Mouse (Mus musculus) megakaryocyte, adult 5-6 weeks (primary cell): ENCODE measurements around the gene Lsm2. TPM values are rescaled to one million over a fixed set of nuclear protein-coding genes. Genes with fewer than 3 reads are reported as not detected.
"Not testable (repeated sequence)": the region's sequence is repeated elsewhere in the genome, so short reads cannot be mapped to it uniquely, and the experiment has no call there.

Source experiments
- ATAC-seq: 2 replicates; pipeline ENCODE4 v1.8.0; 2016; ENCODE audit warnings: mild to moderate bottlenecking, inconsistent platforms; ENCODE audit not compliant: poor library complexity, severe bottlenecking
- total RNA-seq, 2 experiments: library from RNA; stranded (forward) in 1 of 2; stranded (reverse) in 1 of 2; fragments of 153-499, 151-499 nt in 1 of 2; fragments of 221-1000, 200-1000 nt in 1 of 2; gene quantifications; 2 replicates each; pipeline versions ENCODE4 v1.2.3 to v1.2.4; 2015 to 2017

The Lsm2 gene
- total RNA-seq, 2 experiments from 2014 or later = 13.2 to 85.8 TPM

- ATAC-seq = no peak
Observed at GRCm38 (mm10) chr17:34980655-34981054, 1.0 kb upstream of the Lsm2 start.

DNA sequence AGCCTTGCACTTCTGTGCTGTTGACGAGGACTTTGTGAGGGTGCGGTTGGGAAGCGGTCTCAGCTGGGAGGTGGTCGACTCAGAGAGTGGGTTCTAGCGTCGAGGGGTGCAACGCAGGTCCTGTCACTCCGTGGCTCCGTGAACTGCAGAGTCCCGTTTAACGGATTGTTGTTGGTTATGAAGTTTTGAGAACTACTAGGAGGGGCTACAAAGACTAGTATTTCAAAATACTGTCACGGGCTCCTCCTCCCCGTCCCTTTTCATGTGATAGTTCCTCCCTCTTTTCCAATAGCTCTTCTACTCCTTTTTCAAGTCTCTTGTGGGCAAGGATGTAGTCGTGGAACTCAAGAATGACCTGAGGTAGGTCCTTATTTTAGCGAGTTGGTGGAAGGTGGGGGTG, 666 bp downstream of the Lsm2 start:
- ATAC-seq = peak; percentile 16

- 0 out of 2 replicates have a peak, but pooled peaks have one; percentile 29 for ATAC-seq
Observed at GRCm38 (mm10) chr17:34984218-34984617, 2.6 kb downstream of the Lsm2 start.

DNA sequence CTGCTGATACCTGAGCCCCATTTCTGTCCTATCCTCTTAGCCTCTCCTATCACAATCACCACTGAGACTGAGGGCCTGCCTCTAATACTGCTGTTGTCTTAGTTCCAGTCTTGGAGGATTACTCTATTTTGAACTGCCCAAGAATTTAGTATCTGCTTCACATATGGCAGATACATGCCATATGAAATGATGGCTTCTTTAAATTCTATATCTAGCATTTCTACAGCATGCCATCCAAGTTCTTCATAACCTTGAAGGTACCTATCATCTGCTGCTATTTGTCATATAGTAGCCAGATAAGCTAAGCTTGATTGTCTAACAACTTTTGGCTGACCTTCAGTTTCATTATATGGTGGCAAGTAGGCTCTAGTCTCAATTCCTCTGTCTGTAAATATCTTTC, 13.1 kb downstream of the Lsm2 start:
- no peak for ATAC-seq

- not testable (repeated sequence) for ATAC-seq
Observed at GRCm38 (mm10) chr17:34995192-34995591, 13.5 kb downstream of the Lsm2 start.

DNA sequence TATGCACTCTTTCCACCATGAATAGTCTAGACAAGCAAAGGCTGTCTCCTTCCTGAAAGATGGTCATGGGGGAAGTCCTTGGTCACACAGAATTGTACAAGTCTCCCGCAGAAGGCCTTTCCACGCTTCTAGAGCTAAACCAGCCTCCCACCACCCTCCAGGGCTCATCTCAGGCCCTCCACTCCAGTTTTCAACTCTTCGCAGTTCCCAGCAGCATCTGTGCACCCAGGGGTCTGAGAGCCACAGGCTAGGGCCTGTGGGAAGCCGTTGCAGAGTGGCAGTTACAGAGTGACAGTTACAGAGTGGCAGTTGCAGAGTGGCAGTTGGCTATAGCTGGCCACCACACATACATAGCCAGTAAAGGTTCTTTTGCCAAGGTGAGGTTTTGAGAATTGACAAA, 14.3 kb downstream of the Lsm2 start:
- ATAC-seq = not testable (repeated sequence)

DNA sequence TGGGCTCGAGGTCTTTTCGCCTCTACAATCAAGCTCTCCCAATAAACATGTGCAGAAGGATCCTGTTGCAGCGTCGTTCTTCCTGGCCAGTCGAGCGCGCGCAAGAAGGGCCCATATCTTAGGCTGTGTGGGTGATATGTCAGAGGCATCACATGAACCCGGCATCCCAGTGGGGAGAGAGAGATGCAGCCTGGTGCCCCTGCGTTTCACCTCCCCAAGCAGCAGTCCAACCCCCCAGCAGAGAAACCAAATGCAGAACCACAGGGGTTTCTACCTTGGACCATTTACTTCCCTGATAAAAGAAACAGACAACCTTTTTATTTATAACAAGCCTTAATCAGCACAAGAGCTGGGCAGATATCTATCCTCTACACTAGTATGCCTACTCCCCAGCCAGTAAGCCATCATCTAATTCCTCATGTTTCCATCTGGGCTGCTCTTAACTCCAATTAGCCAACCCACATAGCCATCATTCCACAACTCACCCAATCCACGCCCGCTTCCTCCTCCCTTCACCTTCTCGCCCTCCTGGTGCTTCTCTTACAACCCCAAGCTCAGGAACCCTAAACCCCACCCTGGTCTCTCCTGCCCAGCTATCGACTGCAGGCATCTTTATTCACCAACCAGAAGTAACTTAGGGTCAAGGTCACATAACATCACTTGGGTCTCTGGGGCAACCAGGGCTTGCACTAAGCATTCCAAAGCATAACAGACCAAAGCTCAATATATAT, 14.9 kb downstream of the Lsm2 start:
- ATAC-seq = no peak

GRCm38 (mm10) chr17:34997142-34997483, 15.5 kb downstream of the Lsm2 start:
- no peak for ATAC-seq

GRCm38 (mm10) chr17:34998526-34999430, 17.1 kb downstream of the Lsm2 start:
- ATAC-seq = no peak

DNA sequence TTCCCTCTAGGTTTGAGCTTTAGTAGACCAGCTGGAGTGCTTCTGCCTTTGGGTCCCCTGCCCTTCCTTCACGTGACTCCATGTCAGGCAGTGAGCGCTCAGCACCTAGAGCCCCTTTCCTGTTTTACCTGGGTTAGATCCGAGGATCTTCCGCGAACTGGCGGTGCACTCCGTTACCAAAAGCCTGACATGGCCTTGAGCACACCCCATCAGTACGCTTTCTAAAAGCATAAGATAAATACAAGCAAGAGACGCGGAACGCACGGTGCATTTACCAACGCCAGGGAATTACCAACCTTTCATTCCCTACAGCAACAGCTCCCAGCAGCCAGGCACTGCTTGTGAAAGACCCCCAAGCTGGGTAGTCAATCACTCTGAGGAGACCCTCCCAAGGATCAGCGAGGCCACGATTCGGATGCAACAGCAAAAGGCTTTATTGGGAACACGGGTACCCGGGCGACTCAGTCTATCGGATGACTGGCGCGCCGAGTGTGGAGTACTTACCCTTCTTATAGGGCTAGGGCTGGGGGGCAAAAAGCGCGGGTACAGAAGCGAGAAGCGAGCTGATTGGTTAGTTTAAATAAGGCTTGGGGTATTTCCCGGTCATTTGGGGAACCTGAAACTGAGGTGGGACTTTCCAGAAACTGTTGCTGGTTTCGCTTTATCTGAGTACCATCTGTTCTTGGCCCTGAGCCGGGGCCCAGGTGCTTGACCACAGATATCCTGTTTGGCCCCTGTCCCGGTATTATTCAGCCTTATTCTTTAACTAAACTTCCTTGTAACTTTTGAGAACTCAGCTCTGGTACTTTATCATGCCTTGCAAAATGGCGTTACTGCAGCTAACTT, 18.4 kb downstream of the Lsm2 start:
- peak; percentile 25 for ATAC-seq

GRCm38 (mm10) chr17:35000717-35001451, 19.2 kb downstream of the Lsm2 start, which contains the start of gene Vars:
Vars (plus strand) TSS chr17:35000987.
- peak; percentile 73 for ATAC-seq

DNA sequence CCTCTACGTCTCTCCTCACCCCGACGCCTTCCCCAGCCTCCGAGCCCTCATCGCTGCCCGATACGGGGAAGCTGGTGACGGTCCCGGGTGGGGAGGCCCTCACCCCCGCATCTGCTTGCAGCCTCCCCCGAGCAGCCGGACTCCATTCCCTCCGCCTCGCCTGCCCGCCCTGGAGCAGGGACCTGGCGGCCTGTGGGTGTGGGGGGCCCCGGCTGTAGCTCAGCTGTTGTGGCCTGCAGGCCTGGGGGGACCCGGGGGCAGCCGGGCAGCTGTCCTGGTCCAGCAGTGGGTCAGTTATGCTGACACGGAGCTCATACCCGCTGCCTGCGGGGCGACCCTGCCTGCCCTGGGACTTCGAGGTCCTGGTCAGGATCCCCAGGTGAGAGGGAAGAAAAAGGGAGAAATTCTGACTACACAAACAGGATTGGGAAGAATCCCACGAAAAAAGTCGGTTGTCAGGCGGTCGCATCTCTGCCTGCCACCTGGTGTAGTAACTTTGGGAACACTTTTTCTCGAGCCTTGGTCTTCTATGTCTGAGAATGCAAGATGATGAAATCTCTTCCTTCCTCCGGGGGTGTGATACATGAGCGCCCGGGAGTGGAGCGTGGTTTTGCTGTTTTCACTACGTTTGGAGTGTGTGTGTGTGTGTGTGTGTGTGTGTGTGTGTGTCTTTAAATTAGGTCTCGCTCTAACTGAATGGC, 19.9 kb downstream of the Lsm2 start:
- peak; percentile 26 for ATAC-seq

DNA sequence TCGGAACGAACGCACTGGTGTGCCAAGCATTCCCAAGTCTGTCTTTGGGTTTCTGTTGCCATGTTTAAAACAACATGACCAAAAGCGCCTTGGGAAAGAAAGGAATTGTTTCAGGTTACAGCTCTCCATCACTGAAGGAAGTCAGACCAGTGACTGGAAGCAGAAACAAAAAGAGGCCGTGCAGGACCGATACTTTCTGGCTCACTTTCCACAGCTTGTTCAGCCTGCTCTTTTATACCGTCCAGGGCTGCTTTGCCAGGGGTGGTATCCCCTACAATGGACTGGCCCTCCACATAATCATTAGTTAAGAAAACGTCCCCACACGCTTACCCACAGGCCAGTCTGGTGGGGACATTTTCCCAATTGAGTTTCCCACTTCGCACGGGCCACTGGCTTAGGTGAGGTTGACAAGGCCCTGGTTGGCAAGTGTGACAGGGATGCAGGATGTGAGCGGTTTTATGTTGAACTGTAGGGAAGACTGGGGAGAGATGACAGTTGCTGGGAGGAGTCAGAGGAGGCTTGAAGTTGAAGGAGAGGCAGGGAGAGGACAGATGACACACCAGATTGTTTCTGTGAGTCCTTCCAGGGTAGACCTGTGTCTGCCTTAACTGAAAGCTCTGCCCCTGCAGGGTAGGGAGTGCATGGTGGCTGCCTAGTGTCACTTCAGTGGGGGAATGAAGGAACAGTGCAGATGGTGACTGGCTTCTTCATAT, 20.6 kb downstream of the Lsm2 start:
- ATAC-seq = no peak

DNA sequence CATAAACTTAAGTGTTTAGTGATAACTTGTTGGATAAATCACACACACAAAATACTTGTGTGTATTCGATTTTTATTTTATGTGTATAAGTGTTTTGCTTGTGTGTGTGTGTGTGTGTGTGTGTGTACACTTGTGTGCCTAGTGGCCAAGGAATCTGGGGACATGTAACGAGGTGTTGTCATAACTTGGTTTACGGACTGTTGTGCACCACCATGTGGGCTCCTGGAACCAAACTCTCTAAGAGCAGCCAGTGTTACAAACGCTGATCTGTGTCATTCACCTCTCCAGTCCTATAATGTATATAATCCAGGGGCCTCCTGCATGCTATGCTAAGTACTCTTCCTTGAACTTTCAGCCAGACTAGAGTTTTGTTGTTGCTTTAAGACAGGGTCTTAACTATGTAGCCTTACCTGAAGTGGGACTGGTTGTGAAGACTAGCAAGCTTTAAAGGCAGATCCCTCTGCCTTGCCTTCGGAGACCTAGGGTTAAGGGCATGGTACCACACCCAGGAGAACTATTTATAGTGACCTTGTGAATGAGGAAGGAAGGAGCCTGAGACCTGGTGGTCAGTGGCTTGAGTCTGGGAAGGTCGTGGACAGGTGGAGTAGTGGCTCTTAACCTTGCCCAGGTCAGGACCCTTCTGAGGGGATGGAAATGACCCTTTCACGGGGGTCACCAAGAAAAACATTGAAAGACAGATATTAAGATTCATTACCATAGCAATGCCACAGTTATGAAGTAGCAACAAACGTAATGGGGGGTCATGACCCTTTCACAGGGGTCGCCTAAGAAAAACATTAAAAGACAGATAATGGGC, 21.6 kb downstream of the Lsm2 start:
- ATAC-seq = no peak

GRCm38 (mm10) chr17:35004075-35004717, 22.5 kb downstream of the Lsm2 start:
- no peak for ATAC-seq

- no peak for ATAC-seq
Observed at GRCm38 (mm10) chr17:35005158-35005557, 23.5 kb downstream of the Lsm2 start.

DNA sequence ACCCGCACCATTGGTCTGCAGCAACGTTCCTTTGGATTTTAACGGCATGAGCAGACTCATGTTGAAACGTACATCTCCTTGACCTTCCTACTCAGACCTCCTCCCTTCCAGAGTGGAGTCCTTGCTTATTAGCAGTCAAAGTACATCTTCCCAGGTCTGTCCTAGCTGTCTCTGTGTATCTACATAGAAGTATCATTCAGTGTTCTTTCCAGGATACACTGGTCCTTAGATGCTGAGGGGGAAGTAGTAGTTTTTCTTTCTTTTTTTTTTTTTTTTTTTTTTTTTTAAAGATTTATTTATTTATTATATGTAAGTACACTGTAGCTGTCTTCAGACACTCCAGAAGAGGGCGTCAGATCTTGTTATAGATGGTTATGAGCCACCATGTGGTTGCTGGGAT, 24.2 kb downstream of the Lsm2 start:
- ATAC-seq = not testable (repeated sequence)
